Mouse (Mus musculus) E14TG2a.4 (cell line): ENCODE measurements at regions not wholly inside any gene's neighbourhood (a gene's known extent, or its start where the extent isn't known, plus 50 kb on each side); places are given as distances from the start of the nearest gene placed in this dataset.

ENCODE experiments used
- CTCF ChIP-seq: conservative IDR thresholded peaks from 2 replicates; pipeline ENCODE4 v1.5.1; 2014; ENCODE audit warnings: low read length
- NANOG ChIP-seq: IDR thresholded peaks from 2 replicates; pipeline ENCODE4 v1.6.1; 2014; ENCODE audit warnings: borderline replicate concordance, low read length, mixed read lengths

- no peak for TF ChIP-seq CTCF
- TF ChIP-seq NANOG, result no peak
These were observed 825.7 kb downstream of the 1700064H15Rik start for GRCm38 (mm10) chr3:18802794-18803193.
